Mouse (Mus musculus) liver, embryonic 15.5 days (tissue): ENCODE measurements around the gene Usp12. TPM values are rescaled to one million over a fixed set of nuclear protein-coding genes. Genes with fewer than 3 reads are reported as not detected.

Experiments
- ATAC-seq: fragments of 200-750 bp; cut with Nextera tagmentation; 2 replicates; pipeline ENCODE4 v1.8.0; 2017; ENCODE audit warnings: moderate number of reproducible peaks, mild to moderate bottlenecking, moderate library complexity; ENCODE audit not compliant: insufficient read depth
- H3K27ac ChIP-seq: fragments of 300-500 bp; sonication (generic); replicated peaks from 2 replicates; pipeline ENCODE4 v1.5.1; 2015; ENCODE audit warnings: mild to moderate bottlenecking, inconsistent platforms
- H3K27me3 ChIP-seq: fragments of 300-500 bp; sonication (generic); 2 replicates; pipeline ENCODE4 v1.6.1; 2015; ENCODE audit warnings: mild to moderate bottlenecking, inconsistent platforms
- H3K36me3 ChIP-seq: fragments of 300-500 bp; sonication (generic); replicated peaks from 2 replicates; pipeline ENCODE4 v1.6.1; 2015; ENCODE audit warnings: moderate library complexity, mild to moderate bottlenecking, inconsistent platforms
- H3K4me1 ChIP-seq: fragments of 300-500 bp; sonication (generic); replicated peaks from 2 replicates; pipeline ENCODE4 v1.6.1; 2015; ENCODE audit warnings: inconsistent platforms
- H3K4me2 ChIP-seq: fragments of 300-500 bp; sonication (generic); 2 replicates; pipeline ENCODE4 v1.6.1; 2015; ENCODE audit warnings: moderate library complexity, mild to moderate bottlenecking, inconsistent platforms
- H3K4me3 ChIP-seq: fragments of 300-500 bp; sonication (generic); replicated peaks from 2 replicates; pipeline ENCODE4 v1.5.1; 2015; ENCODE audit warnings: mild to moderate bottlenecking, inconsistent platforms
- H3K9ac ChIP-seq: fragments of 300-500 bp; sonication (generic); 2 replicates; pipeline ENCODE4 v1.6.1; 2015; ENCODE audit warnings: moderate library complexity, mild to moderate bottlenecking, inconsistent platforms
- H3K9me3 ChIP-seq: fragments of 300-500 bp; sonication (generic); replicated peaks from 2 replicates; pipeline ENCODE4 v1.6.1; 2016; ENCODE audit warnings: inconsistent platforms
- WGBS: fragments of 180-500 bp; shearing (Covaris S2); methylation state at CpG from one replicate; pipeline ENCODE4 v1.1.7; 2015; ENCODE audit warnings: mixed read lengths; ENCODE audit not compliant: insufficient replicate concordance; 5-methylcytosine and 5-hydroxymethylcytosine counted together
- polyA plus RNA-seq: library from polyadenylated mRNA; unstranded; fragments of >200 nt; fragmentation: Nextera tagmentation; extraction: Ambion mirVana; gene quantifications from 2 replicates; pipeline ENCODE4 v1.2.1, GENCODE M21; 2015

Gene Usp12
- polyA plus RNA-seq, 1 experiment from 2014 or later: 7.5 TPM

GRCm38 (mm10) chr5:146713836-146714235 is 81.0 kb downstream of the Usp12 start:
- Histone ChIP-seq H3K27ac (no peak overlapping the region), H3K27me3 (no peaks in the 10 kb centered on the region), H3K4me1 (no peaks in the 10 kb centered on the region), H3K9me3 (no peaks in the 10 kb centered on the region), H3K4me2 (no peak overlapping the region), H3K36me3 (no peaks in the 10 kb centered on the region), H3K9ac (no peak overlapping the region), H3K4me3 (no peak overlapping the region)
- WGBS: 80% methylated on average over 12 of the region's 12 CpGs
- no peak for ATAC-seq

GRCm38 (mm10) chr5:146713088-146713487 is 81.7 kb downstream of the Usp12 start:
- H3K9ac ChIP-seq: no peak overlapping the region
- H3K36me3 ChIP-seq: no peaks in the 10 kb centered on the region
- ATAC-seq: no peak
- H3K4me2 ChIP-seq: no peak overlapping the region
- no peaks in the 10 kb centered on the region for H3K4me1 ChIP-seq
- H3K27ac ChIP-seq: no peak overlapping the region
- no peaks in the 10 kb centered on the region for H3K9me3 ChIP-seq
- no peaks in the 10 kb centered on the region for H3K27me3 ChIP-seq
- WGBS: 72% methylated on average over 10 of the region's 10 CpGs
- no peak overlapping the region for H3K4me3 ChIP-seq

GRCm38 (mm10) chr5:146712282-146712918 is 82.4 kb downstream of the Usp12 start:
- Histone ChIP-seq H3K9me3 (no peaks in the 10 kb centered on the region), H3K36me3 (no peaks in the 10 kb centered on the region), H3K4me1 (no peaks in the 10 kb centered on the region), H3K9ac (no peak overlapping the region), H3K27me3 (no peaks in the 10 kb centered on the region), H3K4me3 (no peak overlapping the region), H3K27ac (no peak overlapping the region), H3K4me2 (no peak overlapping the region)
- 76% methylated on average over 18 of the region's 18 CpGs for WGBS
- ATAC-seq: no peak

- no peak for ATAC-seq
- H3K9me3 ChIP-seq: no peaks in the 10 kb centered on the region
- no peaks in the 10 kb centered on the region for H3K36me3 ChIP-seq
- no peak overlapping the region for H3K27ac ChIP-seq
- H3K4me3 ChIP-seq: no peak overlapping the region
- peaks cover 14% of the 10 kb centered on the region for H3K4me1 ChIP-seq
- no peaks in the 10 kb centered on the region for H3K27me3 ChIP-seq
- no peak overlapping the region for H3K4me2 ChIP-seq
- H3K9ac ChIP-seq: no peak overlapping the region
- WGBS: 56% methylated on average over 3 of the region's 3 CpGs
Observed at GRCm38 (mm10) chr5:146709361-146709760, 85.4 kb downstream of the Usp12 start.

GRCm38 (mm10) chr5:146705815-146706408 is 88.9 kb downstream of the Usp12 start:
- peak overlapping the region; percentile 53; the same call in 1 of the 2 replicates for H3K27ac ChIP-seq
- H3K4me2 ChIP-seq: no peak overlapping the region
- H3K9me3 ChIP-seq: no peaks in the 10 kb centered on the region
- no peak overlapping the region for H3K4me3 ChIP-seq
- peaks cover 45% of the 10 kb centered on the region for H3K4me1 ChIP-seq
- ATAC-seq: no peak
- H3K9ac ChIP-seq: no peak overlapping the region; the same call in 1 of the 2 replicates
- H3K27me3 ChIP-seq: no peaks in the 10 kb centered on the region
- WGBS: 14% methylated on average over 12 of the region's 12 CpGs
- H3K36me3 ChIP-seq: no peaks in the 10 kb centered on the region

- Histone ChIP-seq H3K4me1 (peaks cover 50% of the 10 kb centered on the region), H3K36me3 (no peaks in the 10 kb centered on the region), H3K4me3 (no peak overlapping the region), H3K27me3 (no peaks in the 10 kb centered on the region), H3K4me2 (no peak overlapping the region), H3K9ac (no peak overlapping the region), H3K9me3 (no peaks in the 10 kb centered on the region), H3K27ac (peak overlapping the region; percentile 53; the same call in 1 of the 2 replicates)
- ATAC-seq: no peak
- 71% methylated on average over 6 of the region's 6 CpGs for WGBS
Observed at GRCm38 (mm10) chr5:146705411-146705810, 89.4 kb downstream of the Usp12 start.

- no peaks in the 10 kb centered on the region for H3K36me3 ChIP-seq
- peak overlapping the region; percentile 98 for H3K27ac ChIP-seq
- H3K4me1 ChIP-seq: peaks cover 62% of the 10 kb centered on the region
- H3K27me3 ChIP-seq: no peaks in the 10 kb centered on the region
- H3K9ac ChIP-seq: peak overlapping the region; percentile 47
- H3K4me3 ChIP-seq: peak overlapping the region; percentile 20; the same call in 1 of the 2 replicates
- ATAC-seq: no peak
- peak overlapping the region; percentile 55 for H3K4me2 ChIP-seq
- H3K9me3 ChIP-seq: no peaks in the 10 kb centered on the region
- 83% methylated on average over 4 of the region's 4 CpGs for WGBS
Observed at GRCm38 (mm10) chr5:146704241-146704640, 90.6 kb downstream of the Usp12 start.

- 7% methylated on average over 8 of the region's 8 CpGs for WGBS
- ATAC-seq: peak; percentile 96
- Histone ChIP-seq H3K36me3 (no peaks in the 10 kb centered on the region), H3K27ac (peak overlapping the region; percentile 98), H3K9me3 (no peaks in the 10 kb centered on the region), H3K9ac (peak overlapping the region; percentile 47), H3K4me1 (peaks cover 67% of the 10 kb centered on the region), H3K4me2 (peak overlapping the region; percentile 55), H3K4me3 (peak overlapping the region; percentile 20), H3K27me3 (no peaks in the 10 kb centered on the region)
Observed at GRCm38 (mm10) chr5:146703710-146704121, 91.1 kb downstream of the Usp12 start.

GRCm38 (mm10) chr5:146700099-146700498 is 94.7 kb downstream of the Usp12 start:
- WGBS: 81% methylated on average over 10 of the region's 10 CpGs
- Histone ChIP-seq H3K4me1 (peaks cover 62% of the 10 kb centered on the region), H3K36me3 (no peaks in the 10 kb centered on the region), H3K9me3 (no peaks in the 10 kb centered on the region), H3K27ac (peak overlapping the region; percentile 21; the same call in 1 of the 2 replicates), H3K27me3 (no peaks in the 10 kb centered on the region), H3K9ac (no peak overlapping the region), H3K4me2 (no peak overlapping the region), H3K4me3 (no peak overlapping the region)
- ATAC-seq: no peak

GRCm38 (mm10) chr5:146699433-146700019 is 95.3 kb downstream of the Usp12 start:
- Histone ChIP-seq H3K4me2 (no peak overlapping the region), H3K9me3 (no peaks in the 10 kb centered on the region), H3K27me3 (no peaks in the 10 kb centered on the region), H3K4me3 (no peak overlapping the region), H3K4me1 (peaks cover 58% of the 10 kb centered on the region), H3K9ac (no peak overlapping the region), H3K27ac (peak overlapping the region; percentile 21; the same call in 1 of the 2 replicates), H3K36me3 (no peaks in the 10 kb centered on the region)
- WGBS: 32% methylated on average over 4 of the region's 4 CpGs
- no peak for ATAC-seq

- peak overlapping the region; percentile 1; the same call in 1 of the 2 replicates for H3K27ac ChIP-seq
- H3K9ac ChIP-seq: no peak overlapping the region
- H3K27me3 ChIP-seq: no peaks in the 10 kb centered on the region
- no peaks in the 10 kb centered on the region for H3K36me3 ChIP-seq
- no peak overlapping the region for H3K4me2 ChIP-seq
- H3K4me3 ChIP-seq: no peak overlapping the region
- H3K4me1 ChIP-seq: peaks cover 61% of the 10 kb centered on the region
- WGBS: 61% methylated on average over 5 of the region's 5 CpGs
- ATAC-seq: no peak
- H3K9me3 ChIP-seq: no peaks in the 10 kb centered on the region
Observed at GRCm38 (mm10) chr5:146695543-146695942, 99.3 kb downstream of the Usp12 start.
